Comparison of ENCODE assay signal across 14 mouse cellular contexts in genomic region chr2:171765071-171765470, GRCm38 (mm10).
A peak's percentile ranks its signal among the peaks of the same experiment; 100 is the strongest.
DNase-seq lines count a peak whose midpoint lies in the region.
"Had no signal": no experiment of that assay in that cellular context is flagged by ENCODE, and none has a peak within 500 bp of the region (broad histone marks: within the 10 kb centered on the region; RNA-seq: fewer than 3 reads in every experiment).

No protein-coding gene starts in this region.

- peak; percentile 16 to 51 for DNase-seq in cerebellum, postnatal 10 days
- DNase-seq in cerebellum, adult 18-20 months = no peak
- DNase-seq in cerebellum, postnatal 14 days = peak; percentile 10 to 62
- DNase-seq in cerebellum, adult 9-11 months = no peak
- DNase-seq: adrenal gland, adult 2 months; adrenal gland, adult 8-10 months; adrenal gland, postnatal 10 days; adrenal gland, postnatal 14 days; adrenal gland, postnatal 25 days; adrenal gland, postnatal 36 days; B cell, adult 2 months; cerebellum, adult 11 months; cerebellum, adult 11-12 months; cerebellum, adult 2 months had no signal

Comparison
In these comparisons a context has a peak if more than half of its experiments do, and no peak if none do; other contexts are left out.
1. DNase-seq: peak in cerebellum, postnatal 10 days (2 of 2) and cerebellum, postnatal 14 days (2 of 2); none in cerebellum, adult 18-20 months (0 of 2) and cerebellum, adult 9-11 months (single experiment).